Mouse (Mus musculus) adrenal gland, adult 2 months (tissue): ENCODE results near the gene Hps5. TPM values are rescaled to one million over a fixed set of nuclear protein-coding genes. Genes with fewer than 3 reads are reported as not detected.
A peak's percentile ranks its signal among the peaks of the same experiment; 100 is the strongest.
"Not testable (repeated sequence)": the region's sequence is repeated elsewhere in the genome, so short reads cannot be mapped to it uniquely, and the experiment has no call there.

Experiments used
- DNase-seq: peaks from one replicate; pipeline ENCODE4 v3.0.0; 2021
- long read RNA-seq: library from polyadenylated mRNA; stranded (forward); transcript quantifications from one replicate; pipeline ENCODE4 v2.0.0, GENCODE M21; 2021
- polyA plus RNA-seq: library from polyadenylated mRNA; depleted of rRNA; stranded (reverse); fragments of >200 nt; gene quantifications from 2 replicates; pipeline ENCODE4 v1.2.3, GENCODE M21; 2012; rRNA removed
- total RNA-seq, 2 experiments: library from RNA; stranded (reverse); gene quantifications; 2 replicates each; pipeline ENCODE4 v1.2.3; 2021

The Hps5 gene
- 10 to 100 TPM; 20.1 to 23.9 TPM for total RNA-seq
- polyA plus RNA-seq = 11.2 and 11.3 TPM in 2 replicates
- long read RNA-seq, full-length matches to known transcripts = 3 of 17 reads
- long read RNA-seq, partial matches to known transcripts = 1 of 17 reads
- long read RNA-seq, other reads (novel, unspliced or antisense) = 13 of 17 reads

- DNase-seq = peak; percentile 99
Observed at GRCm38 (mm10) chr7:46795287-46796205, at the start of gene Hps5, which contains the start of gene Gtf2h1. Gene Hps5, minus strand, starts transcription at chr7:46796064. Gene Gtf2h1, plus strand, starts transcription at chr7:46796103.

- peak; percentile 95 for DNase-seq
Observed at GRCm38 (mm10) chr7:46845211-46845977, 49.5 kb upstream of the Hps5 start.

- DNase-seq = no peak
Observed at GRCm38 (mm10) chr7:46843576-46843975, 47.7 kb upstream of the Hps5 start.

GRCm38 (mm10) chr7:46842278-46842677 lies 46.4 kb upstream of the Hps5 start:
- DNase-seq = no peak

- no peak for DNase-seq
Observed at GRCm38 (mm10) chr7:46840787-46841525, 45.1 kb upstream of the Hps5 start, which contains the start of gene Ldha. Gene Ldha, plus strand, starts transcription at chr7:46841475.

- DNase-seq = no peak
Observed at GRCm38 (mm10) chr7:46840326-46840725, 44.5 kb upstream of the Hps5 start.

GRCm38 (mm10) chr7:46839861-46840260 lies 44.0 kb upstream of the Hps5 start:
- DNase-seq = no peak

GRCm38 (mm10) chr7:46839446-46839845 lies 43.6 kb upstream of the Hps5 start:
- peak; percentile 41 for DNase-seq

- DNase-seq = peak; percentile 76
Observed at GRCm38 (mm10) chr7:46838891-46839302, 43.0 kb upstream of the Hps5 start.

GRCm38 (mm10) chr7:46838104-46838671 lies 42.3 kb upstream of the Hps5 start:
- peak; percentile 36 for DNase-seq

GRCm38 (mm10) chr7:46837073-46837472 lies 41.2 kb upstream of the Hps5 start:
- DNase-seq = no peak

- DNase-seq = no peak
Observed at GRCm38 (mm10) chr7:46836357-46836756, 40.5 kb upstream of the Hps5 start.

- DNase-seq = no peak
Observed at GRCm38 (mm10) chr7:46834994-46835610, 39.2 kb upstream of the Hps5 start.

GRCm38 (mm10) chr7:46833670-46834255 lies 37.9 kb upstream of the Hps5 start:
- DNase-seq = no peak

- peak; percentile 45 for DNase-seq
Observed at GRCm38 (mm10) chr7:46833266-46833665, 37.4 kb upstream of the Hps5 start.

GRCm38 (mm10) chr7:46832112-46832810 lies 36.4 kb upstream of the Hps5 start:
- DNase-seq = not testable (repeated sequence)

GRCm38 (mm10) chr7:46831693-46832092 lies 35.8 kb upstream of the Hps5 start:
- DNase-seq = no peak

GRCm38 (mm10) chr7:46830799-46831590 lies 35.1 kb upstream of the Hps5 start:
- no peak for DNase-seq

GRCm38 (mm10) chr7:46829911-46830310 lies 34.0 kb upstream of the Hps5 start:
- DNase-seq = peak; percentile 55
